Mouse (Mus musculus) right cerebral cortex, postnatal 4 days (tissue): ENCODE data around the gene Gm17783.
"Not testable (repeated sequence)": the region's sequence is repeated elsewhere in the genome, so short reads cannot be mapped to it uniquely, and the experiment has no call there.

Experiments
- DNase-seq: peaks from one replicate; pipeline ENCODE4 v3.0.0-alpha.2; 2022

The Gm17783 gene

DNA sequence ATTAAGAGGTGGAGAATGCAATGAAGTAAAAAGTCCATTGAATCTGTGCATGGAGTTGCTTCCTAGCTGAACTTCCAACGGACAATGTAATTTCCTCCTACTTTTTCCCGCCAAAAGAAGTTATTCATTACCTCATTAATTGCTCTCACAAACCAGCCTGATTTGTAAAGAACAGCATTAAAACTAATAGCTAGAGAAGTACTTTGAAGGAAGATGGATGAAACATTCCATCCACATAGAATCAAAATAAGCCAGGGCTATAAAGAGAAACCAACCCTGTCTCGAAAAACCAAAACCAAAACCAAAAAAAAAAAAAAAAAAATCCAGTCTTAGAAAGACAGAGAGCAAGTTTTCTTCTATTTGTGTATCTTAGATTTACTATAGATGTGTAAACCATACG is at the start of gene Gm17783:
TSS of gene Gm17783 (minus strand) at position 101 of the 400 bp plus-strand sequence.
- DNase-seq: no peak

- DNase-seq: no peak
Measured at GRCm38 (mm10) chr16:45579883-45580282, 48.0 kb upstream of the Gm17783 start.

- no peak for DNase-seq
Measured at GRCm38 (mm10) chr16:45572307-45572706, 40.5 kb upstream of the Gm17783 start.

- DNase-seq: no peak
Measured at GRCm38 (mm10) chr16:45561747-45562146, 29.9 kb upstream of the Gm17783 start.

- DNase-seq: no peak
Measured at GRCm38 (mm10) chr16:45551579-45551978, 19.7 kb upstream of the Gm17783 start.

DNA sequence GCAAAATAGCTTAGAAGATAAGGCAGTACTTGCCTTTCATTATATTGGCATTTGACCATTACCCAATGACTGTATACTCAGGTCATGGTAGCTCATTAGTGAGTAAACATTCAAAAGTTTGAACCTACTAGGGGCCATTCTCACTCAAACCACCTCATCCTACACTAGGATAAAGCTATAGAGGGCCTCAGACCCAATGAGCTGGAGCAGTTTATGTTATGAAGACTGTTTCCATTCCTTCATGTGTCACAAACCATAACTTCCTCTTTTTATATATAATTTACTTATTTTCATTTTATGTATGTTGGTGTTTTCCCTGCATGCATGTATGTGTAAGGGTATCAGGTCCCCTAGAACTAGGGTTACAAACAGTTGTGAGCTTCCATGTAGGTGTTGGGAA is 16.1 kb upstream of the Gm17783 start:
- DNase-seq: no peak

DNA sequence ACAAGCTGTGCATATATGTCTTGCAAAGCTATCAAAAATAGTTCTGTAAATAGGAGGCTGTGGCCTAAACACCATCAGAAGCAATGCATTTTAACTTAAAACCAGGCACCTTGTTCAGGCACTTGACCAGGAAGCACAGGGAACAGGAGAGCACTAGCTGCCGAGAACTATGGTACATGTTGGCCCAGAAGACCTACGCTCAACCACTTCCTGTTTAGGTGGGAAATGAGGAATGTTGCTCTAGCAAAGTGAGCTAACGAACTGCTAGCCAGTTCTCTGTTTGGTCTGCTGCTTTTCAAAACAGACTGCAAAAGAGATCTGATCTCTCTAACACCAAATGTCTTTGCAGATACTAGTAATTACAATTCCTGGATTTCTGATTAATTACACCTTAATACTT is 12.5 kb upstream of the Gm17783 start:
- DNase-seq: no peak

- DNase-seq: no peak
Measured at GRCm38 (mm10) chr16:45542108-45542507, 10.3 kb upstream of the Gm17783 start.

DNA sequence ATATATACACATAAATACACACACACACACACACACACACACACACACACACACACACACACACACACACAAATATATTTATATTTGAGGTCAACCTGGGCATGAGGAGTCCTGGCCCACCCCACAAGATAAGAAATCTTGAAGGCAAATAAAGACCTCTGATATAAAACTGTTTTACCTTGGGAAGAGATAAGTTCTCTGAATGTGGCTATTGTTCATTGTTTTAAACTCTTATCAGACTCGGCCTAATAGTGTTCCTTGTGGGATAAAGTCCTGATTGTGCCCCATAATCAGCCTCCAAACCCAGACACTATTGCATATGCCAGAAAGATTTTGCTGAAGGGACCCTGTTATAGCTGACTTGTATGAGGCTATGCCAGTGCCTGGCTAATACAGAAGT is 6.5 kb upstream of the Gm17783 start:
- DNase-seq: not testable (repeated sequence)

GRCm38 (mm10) chr16:45535009-45535408 is 3.2 kb upstream of the Gm17783 start, which contains the start of gene Slc9c1:
Slc9c1 (plus strand) TSS chr16:45535309.
- DNase-seq: no peak

DNA sequence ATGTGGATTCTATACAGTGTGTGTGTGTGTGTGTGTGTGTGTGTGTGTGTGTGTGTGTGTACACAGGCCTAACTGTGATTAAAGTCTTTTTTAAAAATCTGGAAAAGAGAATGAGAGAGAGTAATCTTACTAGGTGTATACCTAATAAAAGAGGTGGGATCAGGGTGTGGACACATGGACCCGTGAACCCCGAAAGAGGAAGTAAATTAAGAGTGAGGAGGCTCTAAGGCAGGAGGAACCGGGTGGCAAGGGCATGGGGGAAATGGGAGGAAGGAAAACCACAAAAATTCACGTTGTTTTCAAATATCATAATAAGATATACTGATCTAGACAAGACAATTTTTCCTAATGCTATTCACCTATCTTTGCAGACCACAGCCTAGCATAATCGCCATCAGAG is 6.3 kb downstream of the Gm17783 start:
- DNase-seq: no peak

GRCm38 (mm10) chr16:45495326-45495725 is 36.5 kb downstream of the Gm17783 start:
- no peak for DNase-seq

- DNase-seq: no peak
Measured at GRCm38 (mm10) chr16:45492927-45493326, 38.9 kb downstream of the Gm17783 start, which contains the start of gene Gm609. Gm609 (minus strand) TSS chr16:45492969.

- DNase-seq: no peak
Measured at GRCm38 (mm10) chr16:45476991-45477390, 54.9 kb downstream of the Gm17783 start.

DNA sequence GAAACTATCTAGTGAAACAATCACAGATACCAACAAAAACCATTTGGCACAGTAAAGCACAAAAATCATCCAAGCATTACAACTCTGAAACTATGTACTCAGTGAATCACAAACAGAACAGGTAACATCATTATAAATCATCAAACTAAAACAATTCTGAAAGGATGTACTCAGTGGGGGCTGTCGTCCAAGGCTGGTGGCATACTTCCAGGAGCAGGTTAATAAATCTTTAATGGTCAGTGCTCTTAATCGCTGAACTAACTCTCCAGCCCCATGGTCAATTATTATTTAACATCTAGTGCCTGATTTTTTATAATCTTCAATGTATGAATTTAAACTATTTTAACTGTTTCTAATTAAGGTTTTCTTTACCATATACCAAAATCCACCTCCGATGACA is 60.0 kb downstream of the Gm17783 start:
- DNase-seq: not testable (repeated sequence)
